Mouse (Mus musculus) olfactory bulb, adult 2 months (tissue): ENCODE data around the gene Mtmr12.

Experiments
- CTCF ChIP-seq: fragments of 200-500 bp; IDR thresholded peaks from 2 replicates; pipeline ENCODE4 v1.5.1; 2012; ENCODE audit warnings: low read depth, mild to moderate bottlenecking, low read length, moderate library complexity; ENCODE audit not compliant: insufficient read depth
- POLR2A ChIP-seq: fragments of 200-500 bp; IDR thresholded peaks from 2 replicates; pipeline ENCODE4 v1.6.1; 2012; ENCODE audit warnings: mild to moderate bottlenecking, low read depth, low read length, moderate library complexity; ENCODE audit not compliant: insufficient read depth

GRCm38 (mm10) chr15:12307114-12307513 is 102.3 kb downstream of the Mtmr12 start:
- TF ChIP-seq POLR2A (no peak), CTCF (no peak)
